Mouse (Mus musculus): ENCODE results near the gene Itga2. TPM values are rescaled to one million over a fixed set of nuclear protein-coding genes. Genes with fewer than 3 reads are reported as not detected.

Itga2 gene
- 10 to 100 TPM in 1 of 2 experiments, 1 to 10 TPM in 1; 1.4 to 14.9 TPM for polyA plus RNA-seq (2017; shearing (Covaris generic))

GRCm38 (mm10) chr13:114931775-114932294, at the start of gene Itga2:
Gene Itga2, minus strand, starts transcription at chr13:114932100.

GRCm38 (mm10) chr13:114817751-114818360, 114.0 kb downstream of the Itga2 start, which contains the start of gene Mocs2:
Gene Mocs2, plus strand, starts transcription at chr13:114818236.

Other genes starting within 250 kb of the Itga2 start
- 10 to 100 TPM; 50.4 to 58.0 TPM for gene Mocs2, start 113.9 kb downstream of the Itga2 start, polyA plus RNA-seq (2017; shearing (Covaris generic))
- 1 to 10 TPM; 7.2 to 8.9 TPM for gene Pelo, start 158.1 kb upstream of the Itga2 start, polyA plus RNA-seq (2017; shearing (Covaris generic))
- 1 to 10 TPM in 1 of 2 experiments, under 1 TPM in 1; 0.74 to 2.9 TPM for gene Gm49395, start 169.8 kb upstream of the Itga2 start, polyA plus RNA-seq (2017; shearing (Covaris generic))
- 1 to 10 TPM; 2.4 to 3.8 TPM for gene Itga1, start 169.9 kb upstream of the Itga2 start, polyA plus RNA-seq (2017; shearing (Covaris generic))

All from activated CD4-positive, CD25-positive, alpha-beta regulatory T cell (primary cell).